Mouse (Mus musculus): ENCODE results near the gene Mid1. TPM values are rescaled to one million over a fixed set of nuclear protein-coding genes. Genes with fewer than 3 reads are reported as not detected.
A peak's percentile ranks its signal among the peaks of the same experiment; 100 is the strongest.

The Mid1 gene
- polyA plus RNA-seq, 1 experiment from 2014 or later = 6.1 TPM

DNA sequence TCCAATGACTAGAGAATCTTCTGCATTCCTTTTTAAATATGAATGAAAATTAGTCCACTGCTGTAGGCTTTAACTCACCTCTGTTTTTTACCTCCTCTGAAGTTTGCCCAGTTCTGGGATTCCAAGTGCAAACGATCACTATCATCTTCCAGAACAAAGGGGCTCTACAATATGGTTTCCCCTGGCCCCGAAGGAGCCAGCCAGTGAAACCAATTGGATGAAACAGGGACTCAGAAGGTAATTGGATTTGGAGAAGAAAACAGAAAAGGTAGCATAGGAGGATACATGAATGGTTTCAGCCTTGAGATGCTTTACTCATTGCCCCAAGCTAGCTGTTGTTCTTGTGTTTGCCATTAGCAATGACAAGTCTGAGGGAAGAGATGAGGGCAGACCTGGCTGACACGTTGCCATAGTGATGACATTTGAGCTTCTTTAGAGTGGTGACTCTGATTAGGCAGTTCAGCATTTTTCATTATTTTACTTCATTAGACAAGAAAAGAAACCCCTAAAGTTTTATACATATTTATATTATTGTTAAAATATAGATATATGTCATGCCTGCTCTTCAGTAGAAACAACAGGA is 50.5 kb downstream of the Mid1 start:
- H3K36me3 ChIP-seq (replicated peaks; ENCODE audit: control insufficient read depth, insufficient read depth) = no peaks in the 10 kb centered on the region
- DNase-seq (ENCODE audit: low spot score) (no peak), ATAC-seq (ENCODE audit: low FRiP score) (no peak)
- H3K4me3 ChIP-seq (replicated peaks; ENCODE audit: low read length) = no peak overlapping the region
- H3K9ac ChIP-seq = no peak overlapping the region
- whole genome bisulfite sequencing = 37% methylated on average over 3 of the region's 3 CpGs
- no peak overlapping the region for H3K27ac ChIP-seq
- H3K4me2 ChIP-seq (replicated peaks) = no peak overlapping the region
- H3K9me3 ChIP-seq (ENCODE audit: control insufficient read depth, low read length) = no peaks in the 10 kb centered on the region
- H3K27me3 ChIP-seq (ENCODE audit: control insufficient read depth, insufficient read depth, low read length) = peaks cover 44% of the 10 kb centered on the region
- no peaks in the 10 kb centered on the region for H3K4me1 ChIP-seq (replicated peaks; ENCODE audit: control insufficient read depth, insufficient read depth, low read length)

DNA sequence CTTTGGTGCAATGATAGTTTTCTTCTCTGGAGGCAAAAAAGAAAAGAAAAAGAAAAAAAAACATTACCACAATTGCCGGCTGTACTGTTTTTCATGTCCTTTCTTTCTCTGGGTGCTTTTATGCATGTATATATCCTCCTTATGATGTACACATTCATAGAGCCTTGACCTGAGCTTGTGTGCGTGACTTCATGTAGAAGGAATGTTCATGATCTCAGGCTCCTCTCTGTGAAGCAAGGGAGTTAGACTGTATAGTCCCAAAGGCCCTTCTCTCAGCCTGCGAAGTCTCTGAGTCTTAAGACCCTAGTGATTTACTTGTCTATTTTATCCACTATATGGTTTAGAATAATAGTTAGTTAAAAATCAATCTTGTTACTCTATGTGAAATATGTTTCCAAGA is 73.0 kb downstream of the Mid1 start:
- H3K4me3 ChIP-seq (replicated peaks; ENCODE audit: low read length) = no peak overlapping the region
- H3K9ac ChIP-seq = no peak overlapping the region
- no peak for ATAC-seq (ENCODE audit: low FRiP score)
- no peak overlapping the region for H3K27ac ChIP-seq
- H3K27me3 ChIP-seq (ENCODE audit: control insufficient read depth, insufficient read depth, low read length) = peaks cover 29% of the 10 kb centered on the region
- no peaks in the 10 kb centered on the region for H3K9me3 ChIP-seq (ENCODE audit: control insufficient read depth, low read length)
- DNase-seq (ENCODE audit: low spot score) = peak; percentile 2
- no peak overlapping the region for H3K4me2 ChIP-seq (replicated peaks)
- H3K4me1 ChIP-seq (replicated peaks; ENCODE audit: control insufficient read depth, insufficient read depth, low read length) = no peaks in the 10 kb centered on the region
- H3K36me3 ChIP-seq (replicated peaks; ENCODE audit: control insufficient read depth, insufficient read depth) = no peaks in the 10 kb centered on the region
- WGBS = 83% methylated on average over 3 of the region's 3 CpGs

DNA sequence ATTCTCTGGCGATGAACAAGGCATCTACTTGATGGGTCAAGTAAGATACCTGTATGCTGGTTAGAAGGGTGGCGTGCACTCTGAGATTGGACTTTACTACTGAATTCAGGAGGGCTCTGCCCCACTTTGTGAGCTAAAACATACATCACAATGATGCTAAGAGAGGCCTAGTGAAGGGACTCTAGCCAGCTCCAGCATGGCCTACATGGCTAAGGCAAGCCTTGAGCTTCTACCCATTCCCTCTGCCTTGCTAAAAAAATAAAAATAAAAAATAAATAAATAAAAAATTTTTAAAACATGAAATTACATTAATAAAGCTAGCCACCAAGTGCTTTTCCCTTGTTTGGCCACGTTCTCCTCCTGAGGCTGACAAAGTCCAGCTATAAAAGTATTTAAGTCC is 94.5 kb downstream of the Mid1 start, which contains the start of gene 4933400A11Rik:
Gene 4933400A11Rik, minus strand, starts transcription at position 101 of the 400 bp plus-strand sequence.
- Histone ChIP-seq H3K9me3 (ENCODE audit: control insufficient read depth, low read length) (no peaks in the 10 kb centered on the region), H3K27me3 (ENCODE audit: control insufficient read depth, insufficient read depth, low read length) (peaks cover 37% of the 10 kb centered on the region), H3K4me3 (replicated peaks; ENCODE audit: low read length) (no peak within 1 kb of the TSS), H3K4me2 (replicated peaks) (no peak within 1 kb of the TSS), H3K4me1 (replicated peaks; ENCODE audit: control insufficient read depth, insufficient read depth, low read length) (no peaks in the 10 kb centered on the region), H3K27ac (no peak within 1 kb of the TSS), H3K36me3 (replicated peaks; ENCODE audit: control insufficient read depth, insufficient read depth) (no peaks in the 10 kb centered on the region), H3K9ac (no peak within 1 kb of the TSS)
- ATAC-seq (ENCODE audit: low FRiP score) (no peak), DNase-seq (ENCODE audit: low spot score) (no peak)
- WGBS = 91% methylated on average over 3 of the region's 3 CpGs

DNA sequence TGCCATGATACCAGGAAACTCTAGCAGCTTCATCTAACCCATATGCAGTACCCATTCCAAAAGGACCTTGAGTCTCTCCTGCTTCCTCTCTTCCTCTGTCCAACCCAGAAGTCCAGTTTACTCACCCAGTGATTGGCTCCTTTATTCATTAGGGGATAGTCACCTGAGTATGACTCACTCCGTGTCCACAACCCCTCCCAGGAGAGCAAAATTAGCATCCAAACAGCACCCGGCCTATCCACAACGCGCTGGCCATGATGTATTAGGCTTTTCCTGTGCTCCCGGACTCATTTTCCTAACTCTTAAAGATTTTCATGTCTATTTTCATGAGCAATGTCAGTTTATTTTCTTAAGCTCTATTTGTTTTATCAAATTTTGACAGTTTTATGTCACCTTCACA is 104.7 kb downstream of the Mid1 start:
- Histone ChIP-seq H3K27me3 (ENCODE audit: control insufficient read depth, insufficient read depth, low read length) (peaks cover 26% of the 10 kb centered on the region), H3K9me3 (ENCODE audit: control insufficient read depth, low read length) (no peaks in the 10 kb centered on the region), H3K27ac (no peak overlapping the region), H3K4me1 (replicated peaks; ENCODE audit: control insufficient read depth, insufficient read depth, low read length) (no peaks in the 10 kb centered on the region), H3K4me3 (replicated peaks; ENCODE audit: low read length) (no peak overlapping the region), H3K36me3 (replicated peaks; ENCODE audit: control insufficient read depth, insufficient read depth) (no peaks in the 10 kb centered on the region), H3K9ac (no peak overlapping the region), H3K4me2 (replicated peaks) (no peak overlapping the region)
- 83% methylated on average over 5 of the region's 5 CpGs for WGBS
- no peak for ATAC-seq (ENCODE audit: low FRiP score)
- DNase-seq (ENCODE audit: low spot score) = no peak

DNA sequence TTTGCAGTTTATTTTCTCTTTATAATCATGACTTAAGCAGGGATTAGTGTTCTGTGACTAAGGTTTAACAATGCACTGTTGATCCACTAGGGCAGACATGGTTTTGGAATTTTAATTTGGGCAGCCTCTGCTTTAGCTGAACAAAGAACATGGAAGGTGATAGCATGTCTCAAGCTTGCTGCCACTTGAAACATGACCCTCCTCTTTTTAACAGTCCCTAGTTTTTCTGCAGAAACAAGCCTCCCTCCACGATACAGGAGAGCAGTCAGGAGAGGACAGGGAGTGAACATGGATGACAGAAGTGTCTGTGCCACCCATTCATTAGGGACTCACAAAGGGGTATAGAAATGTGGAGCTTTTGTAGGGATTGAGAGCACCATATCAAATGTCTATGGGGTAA is 107.9 kb downstream of the Mid1 start:
- Histone ChIP-seq H3K27me3 (ENCODE audit: control insufficient read depth, insufficient read depth, low read length) (peaks cover 33% of the 10 kb centered on the region), H3K4me2 (replicated peaks) (no peak overlapping the region), H3K4me1 (replicated peaks; ENCODE audit: control insufficient read depth, insufficient read depth, low read length) (no peaks in the 10 kb centered on the region), H3K4me3 (replicated peaks; ENCODE audit: low read length) (no peak overlapping the region), H3K27ac (no peak overlapping the region), H3K9me3 (ENCODE audit: control insufficient read depth, low read length) (no peaks in the 10 kb centered on the region), H3K9ac (no peak overlapping the region), H3K36me3 (replicated peaks; ENCODE audit: control insufficient read depth, insufficient read depth) (no peaks in the 10 kb centered on the region)
- 26% methylated on average over 1 of the region's 1 CpGs for WGBS
- ATAC-seq (ENCODE audit: low FRiP score) (no peak), DNase-seq (ENCODE audit: low spot score) (no peak)

DNA sequence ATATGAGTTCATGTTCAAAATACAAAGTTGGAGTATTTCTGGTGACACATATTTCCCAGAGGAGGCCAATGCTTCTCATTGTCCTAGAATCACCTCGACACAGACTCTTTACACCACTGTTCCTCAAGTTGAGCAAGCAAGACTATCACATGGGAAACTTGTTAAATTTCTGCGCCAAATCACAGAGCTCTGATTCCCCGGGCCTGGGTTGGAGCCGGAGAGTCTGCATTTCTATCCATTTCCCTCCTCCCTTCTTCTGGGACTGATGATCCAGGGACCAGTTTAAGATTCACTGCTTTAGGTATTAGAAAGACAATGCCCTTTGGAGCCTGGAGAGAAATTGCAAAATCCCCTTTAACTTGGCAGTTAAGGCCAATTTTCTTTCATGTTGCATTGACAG is 109.4 kb downstream of the Mid1 start:
- Histone ChIP-seq H3K36me3 (replicated peaks; ENCODE audit: control insufficient read depth, insufficient read depth) (no peaks in the 10 kb centered on the region), H3K4me2 (replicated peaks) (no peak overlapping the region), H3K4me1 (replicated peaks; ENCODE audit: control insufficient read depth, insufficient read depth, low read length) (no peaks in the 10 kb centered on the region), H3K9ac (no peak overlapping the region), H3K4me3 (replicated peaks; ENCODE audit: low read length) (no peak overlapping the region), H3K27me3 (ENCODE audit: control insufficient read depth, insufficient read depth, low read length) (peaks cover 32% of the 10 kb centered on the region), H3K9me3 (ENCODE audit: control insufficient read depth, low read length) (no peaks in the 10 kb centered on the region), H3K27ac (no peak overlapping the region)
- 73% methylated on average over 4 of the region's 4 CpGs for WGBS
- DNase-seq (ENCODE audit: low spot score) = no peak
- no peak for ATAC-seq (ENCODE audit: low FRiP score)

DNA sequence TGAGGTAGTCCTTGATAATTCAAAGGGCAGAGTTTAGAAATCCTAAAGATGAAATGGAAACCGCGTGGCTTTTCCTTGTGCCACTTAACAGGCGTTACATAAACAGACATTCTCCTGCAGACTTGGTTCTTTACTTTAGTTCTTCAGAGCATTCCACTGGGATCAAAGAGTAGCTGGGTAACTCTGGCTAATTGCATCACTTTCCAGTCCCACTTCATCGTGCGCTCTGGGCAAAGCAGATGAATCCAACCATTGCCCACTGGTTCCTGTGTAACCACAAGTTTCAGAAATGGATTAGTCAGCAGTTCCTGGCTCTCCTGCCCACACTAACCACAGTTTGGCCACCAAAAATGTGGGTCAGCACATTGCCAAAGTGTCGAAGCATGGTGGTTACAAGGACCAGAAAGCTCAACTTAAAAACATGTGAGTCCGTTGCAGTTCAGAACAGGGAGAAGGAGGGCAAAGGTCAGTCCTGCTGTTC is 109.9 kb downstream of the Mid1 start:
- Histone ChIP-seq H3K27me3 (ENCODE audit: control insufficient read depth, insufficient read depth, low read length) (peaks cover 28% of the 10 kb centered on the region), H3K9ac (no peak overlapping the region), H3K27ac (no peak overlapping the region), H3K36me3 (replicated peaks; ENCODE audit: control insufficient read depth, insufficient read depth) (no peaks in the 10 kb centered on the region), H3K4me3 (replicated peaks; ENCODE audit: low read length) (no peak overlapping the region), H3K4me1 (replicated peaks; ENCODE audit: control insufficient read depth, insufficient read depth, low read length) (no peaks in the 10 kb centered on the region), H3K9me3 (ENCODE audit: control insufficient read depth, low read length) (no peaks in the 10 kb centered on the region), H3K4me2 (replicated peaks) (no peak overlapping the region)
- 59% methylated on average over 7 of the region's 7 CpGs for WGBS
- no peak for DNase-seq (ENCODE audit: low spot score)
- ATAC-seq (ENCODE audit: low FRiP score) = no peak

DNA sequence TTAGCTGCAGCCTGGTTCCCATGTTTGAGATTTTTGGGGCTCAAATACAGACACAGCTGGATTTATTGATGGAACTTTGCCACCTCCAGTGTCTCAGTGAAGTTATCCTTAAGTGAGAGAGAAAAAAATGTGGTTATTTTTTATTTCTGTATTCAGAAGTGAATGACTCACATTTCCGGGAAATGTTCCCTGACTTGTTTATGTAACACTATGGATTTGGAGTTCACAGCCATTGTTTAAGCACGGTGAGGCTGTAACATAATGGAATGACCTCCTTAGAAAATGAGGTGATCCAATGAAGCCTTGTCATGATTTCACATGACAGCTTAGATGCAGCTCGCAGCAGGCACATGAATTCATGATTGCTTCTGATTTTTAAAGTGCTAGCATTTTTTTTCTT is 112.1 kb downstream of the Mid1 start:
- Histone ChIP-seq H3K27ac (no peak overlapping the region), H3K4me3 (replicated peaks; ENCODE audit: low read length) (no peak overlapping the region), H3K4me1 (replicated peaks; ENCODE audit: control insufficient read depth, insufficient read depth, low read length) (no peaks in the 10 kb centered on the region; the same call in 1 of the 2 replicates), H3K27me3 (ENCODE audit: control insufficient read depth, insufficient read depth, low read length) (peaks cover 41% of the 10 kb centered on the region), H3K9ac (no peak overlapping the region), H3K9me3 (ENCODE audit: control insufficient read depth, low read length) (no peaks in the 10 kb centered on the region), H3K36me3 (replicated peaks; ENCODE audit: control insufficient read depth, insufficient read depth) (no peaks in the 10 kb centered on the region), H3K4me2 (replicated peaks) (no peak overlapping the region)
- WGBS = 50% methylated on average over 3 of the region's 3 CpGs
- ATAC-seq (ENCODE audit: low FRiP score) = no peak
- no peak for DNase-seq (ENCODE audit: low spot score)

DNA sequence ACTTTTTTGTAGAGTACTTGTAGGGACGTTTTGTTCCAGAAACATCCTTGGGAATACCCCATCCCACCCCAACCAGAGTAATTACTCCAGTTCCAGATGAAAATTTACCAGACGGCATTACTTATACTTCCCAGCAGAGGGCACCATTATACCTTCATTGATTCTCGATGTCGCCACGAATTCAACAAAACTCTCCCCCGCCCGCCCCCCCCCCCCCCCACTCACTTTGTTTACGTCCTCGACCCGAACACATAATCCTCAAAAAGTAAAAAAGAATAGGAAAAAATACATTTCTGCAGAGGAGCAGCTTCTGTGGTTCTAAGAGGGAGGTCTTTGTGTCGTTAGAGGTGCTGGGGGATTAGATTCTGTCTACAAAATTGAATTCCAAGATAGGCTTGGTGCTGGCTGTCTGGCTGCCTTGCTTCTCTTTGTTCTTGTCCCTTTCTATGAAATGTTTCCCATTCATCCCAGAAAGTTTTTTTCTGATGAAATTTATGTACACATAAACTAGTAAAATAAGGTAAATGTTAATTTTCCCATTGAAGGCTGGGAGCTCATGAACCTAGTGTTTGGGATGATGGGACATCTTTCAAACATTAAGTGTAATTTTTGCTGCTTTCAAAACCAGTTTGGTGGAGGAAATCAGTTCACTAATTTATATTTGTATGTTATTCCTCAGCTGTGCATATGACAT is 114.1 kb downstream of the Mid1 start:
- H3K27me3 ChIP-seq (ENCODE audit: control insufficient read depth, insufficient read depth, low read length) = peaks cover 38% of the 10 kb centered on the region
- DNase-seq (ENCODE audit: low spot score) = peak; percentile 77
- WGBS = 3% methylated on average over 11 of the region's 11 CpGs
- peak overlapping the region; percentile 32; the same call in 1 of the 2 replicates for H3K4me2 ChIP-seq (replicated peaks)
- no peaks in the 10 kb centered on the region for H3K9me3 ChIP-seq (ENCODE audit: control insufficient read depth, low read length)
- no peaks in the 10 kb centered on the region for H3K36me3 ChIP-seq (replicated peaks; ENCODE audit: control insufficient read depth, insufficient read depth)
- peak overlapping the region; percentile 24 for H3K4me3 ChIP-seq (replicated peaks; ENCODE audit: low read length)
- no peak overlapping the region; the same call in 1 of the 2 replicates for H3K27ac ChIP-seq
- no peak; the same call in 1 of the 2 replicates for ATAC-seq (ENCODE audit: low FRiP score)
- no peaks in the 10 kb centered on the region; the same call in 1 of the 2 replicates for H3K4me1 ChIP-seq (replicated peaks; ENCODE audit: control insufficient read depth, insufficient read depth, low read length)
- peak overlapping the region; percentile 45 for H3K9ac ChIP-seq

Data from hindbrain, embryonic 14.5 days (tissue).